Mouse (Mus musculus) testis, adult 2 months (tissue): ENCODE data around the gene Urb1.

Experiments used
- CTCF ChIP-seq: fragments of 200-500 bp; IDR thresholded peaks from 2 replicates; pipeline ENCODE4 v1.5.1; 2012; ENCODE audit warnings: low read depth, mild to moderate bottlenecking, inconsistent platforms, low read length, moderate library complexity; ENCODE audit not compliant: control insufficient read depth, insufficient read depth, insufficient replicate concordance
- POLR2A ChIP-seq: fragments of 200-500 bp; IDR thresholded peaks from 2 replicates; pipeline ENCODE4 v1.6.1; 2012; ENCODE audit warnings: low read depth, mild to moderate bottlenecking, inconsistent platforms, low read length, moderate library complexity; ENCODE audit not compliant: control insufficient read depth

DNA sequence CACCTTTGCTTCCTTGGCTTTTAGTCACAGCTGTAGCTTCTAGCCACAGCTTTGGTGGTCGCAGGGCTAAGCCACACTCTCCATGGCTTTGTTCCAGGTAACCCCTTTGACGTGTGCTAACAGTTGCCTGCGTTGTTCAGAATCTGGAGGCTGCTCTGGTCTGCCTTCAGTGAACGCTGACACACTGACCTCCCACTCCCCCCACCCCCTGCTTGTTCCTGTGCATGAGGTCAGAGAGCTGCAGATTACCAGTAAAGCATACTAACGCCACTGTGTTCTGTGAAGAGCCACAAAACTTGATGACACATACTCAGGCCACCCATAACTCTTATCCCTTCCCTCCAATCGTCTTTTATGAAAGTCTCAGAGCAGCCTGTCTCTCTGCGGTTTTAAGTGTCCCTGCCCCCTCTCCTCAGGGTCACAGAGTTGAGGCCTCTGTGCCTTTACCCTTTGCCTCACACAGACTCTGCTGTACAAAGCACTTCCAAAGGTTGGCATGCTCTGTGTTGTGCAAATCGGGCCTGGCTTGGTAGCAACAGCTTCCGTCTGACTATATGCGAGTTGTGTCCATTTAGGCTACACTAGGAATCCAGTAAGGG lies 73.4 kb downstream of the Urb1 start:
- TF ChIP-seq CTCF: no peak
- TF ChIP-seq POLR2A: no peak
